Mouse (Mus musculus) WW6 (cell line): ENCODE measurements at regions not wholly inside any gene's neighbourhood (a gene's known extent, or its start where the extent isn't known, plus 50 kb on each side); places are given as distances from the start of the nearest gene placed in this dataset.

Experiments
- DNase-seq: peaks from one replicate; pipeline ENCODE4 v3.0.0-alpha.2; 2013; ENCODE audit warnings: low read depth, low spot score

GRCm38 (mm10) chr2:45878656-45879055, 761.5 kb upstream of the Zeb2 start:
- no peak for DNase-seq

GRCm38 (mm10) chr2:45859901-45860331, 742.7 kb upstream of the Zeb2 start:
- no peak for DNase-seq

DNA sequence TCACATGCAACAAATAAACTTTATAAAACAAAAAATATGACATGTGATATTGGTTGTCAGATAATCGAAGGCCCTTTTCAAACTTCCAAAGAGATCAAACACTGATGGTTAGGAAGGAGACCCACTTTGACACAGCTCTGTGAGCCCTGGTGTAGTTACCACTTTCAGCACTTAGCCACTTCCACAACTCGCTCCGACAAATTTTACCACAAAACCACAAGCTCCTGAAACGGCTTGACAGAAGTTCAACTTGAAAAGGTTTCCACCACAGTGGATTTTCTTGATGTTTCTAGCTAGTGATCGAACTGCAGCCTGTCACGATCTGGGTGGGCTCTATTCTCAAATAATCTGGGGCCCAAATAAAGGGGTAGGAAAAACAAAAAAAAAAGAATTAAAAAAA, 742.2 kb upstream of the Zeb2 start:
- DNase-seq = no peak

DNA sequence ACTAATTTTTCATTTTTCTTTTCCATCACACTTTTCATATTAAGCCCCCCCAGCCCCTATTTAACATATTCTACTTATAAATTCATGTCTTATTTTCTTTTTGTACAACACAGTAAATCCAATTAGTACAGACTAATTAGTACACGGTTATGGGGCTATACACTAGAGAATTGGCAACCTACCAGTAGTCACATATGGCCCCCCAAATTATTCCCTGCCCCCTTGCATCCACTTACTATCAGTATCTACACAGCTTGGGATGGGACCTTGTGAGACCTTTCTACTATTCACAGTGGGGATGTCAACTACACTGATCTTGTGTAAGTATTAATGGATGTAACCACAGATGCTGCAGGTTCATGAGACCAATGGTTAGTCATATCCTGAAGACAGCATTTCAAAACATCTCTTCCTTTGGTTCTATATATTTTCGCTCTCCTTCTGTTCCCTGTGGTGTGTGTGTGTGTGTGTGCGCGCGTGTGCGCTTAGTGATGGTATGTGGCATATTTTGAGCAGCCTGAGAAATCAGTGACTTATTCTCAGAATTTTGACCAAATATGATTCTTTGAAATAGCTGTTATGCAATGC, 732.9 kb upstream of the Zeb2 start:
- no peak for DNase-seq

GRCm38 (mm10) chr2:45840389-45840788, 723.2 kb upstream of the Zeb2 start:
- DNase-seq = no peak

- DNase-seq = no peak
Observed at GRCm38 (mm10) chr2:45836546-45837221, 719.5 kb upstream of the Zeb2 start.

GRCm38 (mm10) chr2:45817945-45818719, 700.9 kb upstream of the Zeb2 start:
- no peak for DNase-seq

DNA sequence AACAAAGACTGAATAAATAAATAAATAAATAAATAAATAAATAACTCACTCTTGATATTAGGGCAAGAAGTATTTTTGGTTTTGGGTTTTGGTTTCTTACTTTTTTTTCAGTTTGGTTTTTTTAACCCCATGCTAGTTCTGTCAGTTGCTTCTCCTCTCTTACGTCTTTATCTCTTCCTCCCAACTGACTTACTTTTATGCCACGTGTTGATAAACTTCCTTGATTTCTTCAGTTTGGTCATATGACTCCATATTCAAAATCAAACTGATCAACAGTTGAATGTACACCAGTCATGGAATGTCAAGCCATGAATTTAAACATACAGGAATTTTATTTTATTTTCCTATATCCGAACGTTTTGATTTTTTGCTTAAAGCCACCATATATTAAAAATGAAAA, 697.5 kb upstream of the Zeb2 start:
- DNase-seq = no peak

DNA sequence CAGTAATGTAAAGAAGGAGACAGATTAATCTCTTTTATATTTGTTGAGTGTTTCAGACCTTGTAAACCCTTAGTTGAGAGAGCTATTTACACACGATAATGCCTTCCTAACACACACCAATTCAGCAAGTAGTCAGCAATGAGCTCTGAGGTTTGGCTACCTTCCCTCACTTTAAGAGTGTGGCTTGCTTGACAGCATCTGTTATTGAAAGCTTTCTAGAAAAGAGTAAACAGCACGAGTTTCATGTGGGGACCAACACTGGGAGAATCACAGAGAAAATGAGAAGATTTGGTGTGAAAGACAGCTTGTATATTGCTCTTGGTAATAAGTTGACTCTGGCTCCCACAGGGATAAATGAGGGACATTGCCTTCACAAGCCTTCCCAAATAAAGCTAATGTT, 688.1 kb upstream of the Zeb2 start:
- no peak for DNase-seq

GRCm38 (mm10) chr2:45800131-45800530, 682.9 kb upstream of the Zeb2 start:
- no peak for DNase-seq

DNA sequence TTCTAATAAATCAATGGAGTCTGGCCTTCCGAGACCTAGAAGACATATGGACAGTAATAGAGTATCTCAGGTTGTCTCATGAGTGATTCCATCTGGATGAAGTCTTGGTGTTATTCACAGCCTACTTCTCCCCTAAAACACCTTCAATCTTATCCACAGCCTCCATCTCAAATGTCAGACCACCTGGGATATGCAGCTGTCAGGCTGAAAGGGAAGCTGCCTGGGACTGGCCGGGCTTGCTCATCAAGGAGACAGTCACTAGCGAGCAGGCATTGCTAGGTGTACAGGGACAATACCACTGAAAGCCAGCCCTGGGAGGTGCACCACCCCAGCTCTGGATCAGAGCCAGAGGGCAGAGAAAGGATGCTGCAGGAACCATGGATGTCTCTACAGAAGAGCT, 676.4 kb upstream of the Zeb2 start:
- no peak for DNase-seq

GRCm38 (mm10) chr2:45789739-45790138, 672.5 kb upstream of the Zeb2 start:
- no peak for DNase-seq

GRCm38 (mm10) chr2:45787732-45788390, 670.7 kb upstream of the Zeb2 start:
- DNase-seq = no peak

GRCm38 (mm10) chr2:45786787-45787186, 669.6 kb upstream of the Zeb2 start:
- no peak for DNase-seq

DNA sequence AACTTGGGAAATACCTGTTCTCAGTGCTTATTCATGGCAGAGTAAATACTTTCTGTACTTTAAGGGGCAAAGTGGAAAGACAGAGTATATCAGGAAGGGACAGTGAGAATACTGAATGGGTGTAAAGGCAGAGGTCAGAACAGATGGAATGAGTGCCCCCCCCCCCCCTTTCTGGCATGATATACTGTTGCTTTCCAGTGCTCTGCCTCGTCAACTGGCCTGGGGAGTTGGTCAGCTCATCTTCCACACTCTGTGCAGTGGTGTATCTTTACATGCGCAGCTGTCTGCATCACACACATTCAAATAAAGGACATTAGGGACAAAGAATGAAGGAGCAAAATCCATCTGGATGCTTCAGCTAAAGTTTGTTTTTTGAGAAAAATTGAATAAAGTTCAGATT, 668.5 kb upstream of the Zeb2 start:
- no peak for DNase-seq

DNA sequence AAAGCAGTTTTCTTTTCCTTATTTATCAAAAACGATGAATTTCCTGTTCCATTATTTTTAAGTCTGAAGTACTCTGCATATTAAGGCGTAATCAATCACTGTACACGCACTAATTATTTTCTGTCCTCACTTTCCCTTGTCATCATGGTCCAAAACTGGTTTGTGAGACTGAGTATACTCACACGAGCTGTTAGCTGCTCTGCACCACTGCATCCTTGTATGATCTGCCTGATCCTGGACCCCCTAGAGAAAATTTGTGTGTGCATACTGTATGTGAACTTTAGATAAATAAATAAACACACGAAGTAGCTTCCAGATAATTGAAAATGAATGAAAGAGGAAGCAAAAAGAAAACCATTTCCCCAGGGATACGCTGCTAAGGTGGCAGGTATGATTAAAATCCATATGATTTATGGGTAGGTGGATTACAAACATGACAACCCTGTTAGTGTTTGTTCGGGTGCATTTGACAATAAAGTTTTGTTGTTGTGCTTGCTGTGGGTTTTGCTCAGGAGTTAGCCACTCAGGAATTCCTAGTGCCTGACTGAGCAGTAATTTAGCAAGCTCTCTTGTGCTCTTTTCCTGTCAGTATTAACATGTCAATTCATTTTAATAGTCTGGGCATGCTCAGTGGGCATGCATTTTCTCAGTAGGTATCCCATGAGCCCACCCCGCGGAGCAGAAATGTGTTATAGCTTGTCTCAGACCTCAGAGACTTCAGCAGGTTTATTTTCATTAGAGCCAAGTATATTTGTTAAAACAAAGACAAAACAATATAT, 666.6 kb upstream of the Zeb2 start:
- DNase-seq = no peak

DNA sequence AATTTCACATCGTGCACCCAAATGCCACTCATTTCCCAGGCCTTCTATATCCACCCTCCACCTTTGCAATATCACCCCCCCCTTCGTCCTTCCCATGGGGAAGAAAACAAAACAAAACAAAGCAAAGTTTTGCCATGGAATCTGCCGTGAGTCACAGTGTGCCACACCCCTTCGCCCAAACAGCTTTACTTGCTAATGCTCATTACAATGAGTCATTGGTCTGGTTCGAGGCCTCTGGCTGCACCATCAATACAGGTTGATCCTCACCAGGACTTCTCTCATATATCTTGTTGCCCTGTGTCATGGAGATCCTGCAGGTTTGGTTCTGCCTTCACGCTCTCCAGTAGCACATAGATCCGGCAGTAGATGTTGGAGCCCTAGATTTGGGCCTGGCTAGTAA, 660.3 kb upstream of the Zeb2 start:
- no peak for DNase-seq

- no peak for DNase-seq
Observed at GRCm38 (mm10) chr2:45776485-45777135, 659.4 kb upstream of the Zeb2 start.

DNA sequence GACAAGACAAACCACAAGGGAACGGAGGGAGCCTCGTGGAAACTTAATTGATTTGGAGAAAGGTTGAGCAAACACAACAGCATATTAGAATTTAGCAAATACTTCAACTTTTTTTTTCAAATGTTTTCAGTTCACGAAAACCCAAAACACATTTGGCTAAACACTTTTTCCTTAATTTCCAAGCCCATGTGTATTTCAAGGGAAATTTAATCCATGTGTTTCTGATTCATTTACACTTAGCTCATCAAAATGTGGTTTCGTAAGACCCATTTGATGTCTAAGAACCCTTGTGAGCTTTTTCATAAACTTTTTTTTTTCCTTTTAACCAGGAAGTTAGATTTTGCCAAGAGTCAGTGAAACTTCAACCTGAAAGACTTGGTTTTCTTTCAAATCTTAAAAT, 658.5 kb upstream of the Zeb2 start:
- DNase-seq = no peak

GRCm38 (mm10) chr2:45774416-45774815, 657.2 kb upstream of the Zeb2 start:
- no peak for DNase-seq

DNA sequence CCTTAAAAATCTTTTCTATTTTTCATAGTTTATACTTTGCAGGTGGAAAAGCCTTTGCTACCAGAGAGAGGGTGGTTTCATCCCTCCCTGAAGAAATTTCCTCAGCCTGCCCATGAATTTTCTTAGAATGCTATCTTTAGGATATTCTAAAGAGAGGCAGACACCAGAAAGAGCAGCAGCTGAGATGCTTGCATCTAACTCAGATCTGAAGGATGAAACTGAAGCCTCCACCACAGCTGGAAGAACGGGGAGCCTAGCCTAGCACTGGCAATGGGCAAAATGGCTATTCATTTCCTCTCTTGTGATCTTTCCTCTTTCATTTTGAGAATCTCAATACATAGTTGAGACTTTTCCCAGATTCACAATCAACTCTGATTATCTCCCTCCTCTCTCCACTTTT, 640.0 kb upstream of the Zeb2 start:
- no peak for DNase-seq
